Mouse (Mus musculus): Measurements from ENCODE around the gene Urm1.
"Not testable (repeated sequence)": the region's sequence is repeated elsewhere in the genome, so short reads cannot be mapped to it uniquely, and the experiment has no call there.

The Urm1 gene

GRCm38 (mm10) chr2:29865125-29865524, 45.2 kb downstream of the Urm1 start:
- DNase-seq (ENCODE audit: low spot score): no peak

- peak; percentile 86 for DNase-seq (ENCODE audit: low spot score)
These were observed 49.2 kb downstream of the Urm1 start, which contains the start of gene Cercam for GRCm38 (mm10) chr2:29868949-29869645. Gene Cercam, plus strand, starts transcription at chr2:29869164.

- peak; percentile 56 for DNase-seq (ENCODE audit: low spot score)
These were observed 50.0 kb downstream of the Urm1 start for GRCm38 (mm10) chr2:29869646-29870451.

GRCm38 (mm10) chr2:29872581-29873295, 52.9 kb downstream of the Urm1 start:
- no peak for DNase-seq (ENCODE audit: low spot score)

GRCm38 (mm10) chr2:29873801-29874200, 53.9 kb downstream of the Urm1 start:
- no peak for DNase-seq (ENCODE audit: low spot score)

- no peak for DNase-seq (ENCODE audit: low spot score)
These were observed 58.2 kb downstream of the Urm1 start for GRCm38 (mm10) chr2:29878061-29878460.

- no peak for DNase-seq (ENCODE audit: low spot score)
These were observed 59.3 kb downstream of the Urm1 start for GRCm38 (mm10) chr2:29879191-29879590.

- DNase-seq (ENCODE audit: low spot score): peak; percentile 41
These were observed 60.3 kb downstream of the Urm1 start for GRCm38 (mm10) chr2:29879964-29880830.

- DNase-seq (ENCODE audit: low spot score): not testable (repeated sequence)
These were observed 66.9 kb downstream of the Urm1 start for GRCm38 (mm10) chr2:29886659-29887292.

- peak; percentile 100 for DNase-seq (ENCODE audit: low spot score)
These were observed 69.4 kb downstream of the Urm1 start, which contains the start of gene Odf2 for GRCm38 (mm10) chr2:29889066-29889944. Gene Odf2, plus strand, starts transcription at chr2:29889221.

GRCm38 (mm10) chr2:29889991-29890833, 70.3 kb downstream of the Urm1 start:
- DNase-seq (ENCODE audit: low spot score): peak; percentile 89

GRCm38 (mm10) chr2:29891773-29892172, 71.9 kb downstream of the Urm1 start:
- DNase-seq (ENCODE audit: low spot score): no peak

Measured in urinary bladder, postnatal 14 days (tissue).